Mouse (Mus musculus): ENCODE measurements around the gene Myo1b.
"Not testable (repeated sequence)": the region's sequence is repeated elsewhere in the genome, so short reads cannot be mapped to it uniquely, and the experiment has no call there.

Myo1b gene

GRCm38 (mm10) chr1:51895961-51896360 is 19.9 kb downstream of the Myo1b start:
- no peak for DNase-seq (ENCODE audit: low read depth, low spot score)

GRCm38 (mm10) chr1:51894721-51895120 is 21.1 kb downstream of the Myo1b start:
- no peak for DNase-seq (ENCODE audit: low read depth, low spot score)

- DNase-seq (ENCODE audit: low read depth, low spot score), result no peak
Measured at GRCm38 (mm10) chr1:51893521-51894355, 22.1 kb downstream of the Myo1b start.

GRCm38 (mm10) chr1:51892005-51892404 is 23.9 kb downstream of the Myo1b start:
- DNase-seq (ENCODE audit: low read depth, low spot score), result no peak

- no peak for DNase-seq (ENCODE audit: low read depth, low spot score)
Measured at GRCm38 (mm10) chr1:51888046-51888813, 27.6 kb downstream of the Myo1b start.

GRCm38 (mm10) chr1:51885356-51885983 is 30.4 kb downstream of the Myo1b start:
- DNase-seq (ENCODE audit: low read depth, low spot score), result no peak

GRCm38 (mm10) chr1:51883211-51883610 is 32.7 kb downstream of the Myo1b start:
- no peak for DNase-seq (ENCODE audit: low read depth, low spot score)

- no peak for DNase-seq (ENCODE audit: low read depth, low spot score)
Measured at GRCm38 (mm10) chr1:51882752-51883151, 33.1 kb downstream of the Myo1b start.

- DNase-seq (ENCODE audit: low read depth, low spot score), result no peak
Measured at GRCm38 (mm10) chr1:51879927-51880814, 35.7 kb downstream of the Myo1b start.

GRCm38 (mm10) chr1:51879333-51879770 is 36.5 kb downstream of the Myo1b start:
- no peak for DNase-seq (ENCODE audit: low read depth, low spot score)

GRCm38 (mm10) chr1:51875462-51876225 is 40.2 kb downstream of the Myo1b start:
- no peak for DNase-seq (ENCODE audit: low read depth, low spot score)

- DNase-seq (ENCODE audit: low read depth, low spot score), result no peak
Measured at GRCm38 (mm10) chr1:51872493-51873261, 43.2 kb downstream of the Myo1b start.

- DNase-seq (ENCODE audit: low read depth, low spot score), result not testable (repeated sequence)
Measured at GRCm38 (mm10) chr1:51871234-51871633, 44.6 kb downstream of the Myo1b start.

- no peak for DNase-seq (ENCODE audit: low read depth, low spot score)
Measured at GRCm38 (mm10) chr1:51862828-51863421, 52.9 kb downstream of the Myo1b start.

- DNase-seq (ENCODE audit: low read depth, low spot score), result no peak
Measured at GRCm38 (mm10) chr1:51860837-51861236, 55.0 kb downstream of the Myo1b start.

GRCm38 (mm10) chr1:51856946-51857345 is 58.9 kb downstream of the Myo1b start:
- no peak for DNase-seq (ENCODE audit: low read depth, low spot score)

- no peak for DNase-seq (ENCODE audit: low read depth, low spot score)
Measured at GRCm38 (mm10) chr1:51856245-51856915, 59.5 kb downstream of the Myo1b start.

GRCm38 (mm10) chr1:51855541-51856244 is 60.2 kb downstream of the Myo1b start:
- DNase-seq (ENCODE audit: low read depth, low spot score), result no peak
